Mouse (Mus musculus) left cerebral cortex, adult 9 months (tissue): ENCODE data around the gene Lrrc63.

ENCODE experiments used
- DNase-seq, 2 experiments: peaks; one replicate each; pipeline ENCODE4 v3.0.0; 2022; ENCODE audit warnings: low spot score in 2 of 2

Gene Lrrc63

GRCm38 (mm10) chr14:75138503-75138902 lies 7.8 kb upstream of the Lrrc63 start:
- no peak for DNase-seq

GRCm38 (mm10) chr14:75136119-75136966 lies 5.7 kb upstream of the Lrrc63 start:
- no peak for DNase-seq

GRCm38 (mm10) chr14:75131324-75131935 lies 749 bp upstream of the Lrrc63 start:
- no peak for DNase-seq

- no peak for DNase-seq
Measured at GRCm38 (mm10) chr14:75121658-75122057, 9.0 kb downstream of the Lrrc63 start.

GRCm38 (mm10) chr14:75102956-75103355 lies 27.7 kb downstream of the Lrrc63 start:
- DNase-seq, result no peak

- no peak for DNase-seq
Measured at GRCm38 (mm10) chr14:75077946-75078345, 52.7 kb downstream of the Lrrc63 start.

GRCm38 (mm10) chr14:75075299-75076180 lies 55.1 kb downstream of the Lrrc63 start:
- DNase-seq, result no peak

- DNase-seq, result no peak
Measured at GRCm38 (mm10) chr14:75071091-75071490, 59.6 kb downstream of the Lrrc63 start.

- no peak for DNase-seq
Measured at GRCm38 (mm10) chr14:75069356-75069979, 61.2 kb downstream of the Lrrc63 start.

- no peak for DNase-seq
Measured at GRCm38 (mm10) chr14:75068430-75069112, 62.1 kb downstream of the Lrrc63 start.

- DNase-seq, result no peak
Measured at GRCm38 (mm10) chr14:75065211-75065610, 65.5 kb downstream of the Lrrc63 start.

GRCm38 (mm10) chr14:75064520-75064919 lies 66.2 kb downstream of the Lrrc63 start:
- DNase-seq, result no peak

GRCm38 (mm10) chr14:75063936-75064335 lies 66.7 kb downstream of the Lrrc63 start:
- DNase-seq, result no peak

GRCm38 (mm10) chr14:75060562-75060961 lies 70.1 kb downstream of the Lrrc63 start:
- DNase-seq, result peak in 1 of 2 experiments; percentile 27

GRCm38 (mm10) chr14:75056861-75057431 lies 73.7 kb downstream of the Lrrc63 start:
- DNase-seq, result no peak

GRCm38 (mm10) chr14:75054455-75055343 lies 76.0 kb downstream of the Lrrc63 start:
- no peak for DNase-seq

- no peak for DNase-seq
Measured at GRCm38 (mm10) chr14:75052451-75052850, 78.2 kb downstream of the Lrrc63 start.

- DNase-seq, result no peak
Measured at GRCm38 (mm10) chr14:75045184-75045583, 85.5 kb downstream of the Lrrc63 start.

GRCm38 (mm10) chr14:75035431-75035830 lies 95.2 kb downstream of the Lrrc63 start:
- DNase-seq, result no peak
